Mouse (Mus musculus) heart, embryonic 12.5 days (tissue): ENCODE results near the gene Zfp385b. TPM values are rescaled to one million over a fixed set of nuclear protein-coding genes. Genes with fewer than 3 reads are reported as not detected.

Experiments used
- ATAC-seq: fragments of 200-750 bp; cut with Nextera tagmentation; 2 replicates; pipeline ENCODE4 v1.8.0; 2017; ENCODE audit warnings: moderate TSS enrichment, moderate library complexity; ENCODE audit not compliant: insufficient number of reproducible peaks, low FRiP score
- H3K27ac ChIP-seq: fragments of 300-500 bp; sonication (generic); 2 replicates; pipeline ENCODE4 v1.5.1; 2016; ENCODE audit warnings: mild to moderate bottlenecking, moderate library complexity; ENCODE audit not compliant: poor library complexity, severe bottlenecking
- H3K27me3 ChIP-seq: fragments of 300-500 bp; sonication (generic); replicated peaks from 2 replicates; pipeline ENCODE4 v1.6.1; 2016; ENCODE audit warnings: mild to moderate bottlenecking, moderate library complexity
- H3K36me3 ChIP-seq: fragments of 300-500 bp; sonication (generic); 2 replicates; pipeline ENCODE4 v1.6.1; 2016; ENCODE audit warnings: mild to moderate bottlenecking, moderate library complexity
- H3K4me1 ChIP-seq: fragments of 300-500 bp; sonication (generic); replicated peaks from 2 replicates; pipeline ENCODE4 v1.6.1; 2016; ENCODE audit warnings: mild to moderate bottlenecking
- H3K4me2 ChIP-seq: fragments of 300-500 bp; sonication (generic); 2 replicates; pipeline ENCODE4 v1.6.1; 2016; ENCODE audit warnings: mild to moderate bottlenecking, moderate library complexity
- H3K4me3 ChIP-seq: fragments of 300-500 bp; sonication (generic); 2 replicates; pipeline ENCODE4 v1.5.1; 2016; ENCODE audit warnings: mild to moderate bottlenecking
- H3K9ac ChIP-seq: fragments of 300-500 bp; sonication (generic); 2 replicates; pipeline ENCODE4 v1.6.1; 2016; ENCODE audit warnings: mild to moderate bottlenecking, moderate library complexity
- H3K9me3 ChIP-seq: fragments of 300-500 bp; sonication (generic); replicated peaks from 2 replicates; pipeline ENCODE4 v1.6.1; 2016; ENCODE audit warnings: mild to moderate bottlenecking, moderate library complexity
- WGBS: fragments of 180-500 bp; shearing (Covaris S2); methylation state at CpG from one replicate; pipeline ENCODE4 v1.1.7; 2016; 5-methylcytosine and 5-hydroxymethylcytosine counted together
- polyA plus RNA-seq: library from polyadenylated mRNA; unstranded; fragments of >200 nt; fragmentation: Nextera tagmentation; extraction: Ambion mirVana; gene quantifications from 2 replicates; pipeline ENCODE4 v1.2.1, GENCODE M21; 2016

Gene Zfp385b
- polyA plus RNA-seq, 1 experiment from 2014 or later: 4.3 TPM

DNA sequence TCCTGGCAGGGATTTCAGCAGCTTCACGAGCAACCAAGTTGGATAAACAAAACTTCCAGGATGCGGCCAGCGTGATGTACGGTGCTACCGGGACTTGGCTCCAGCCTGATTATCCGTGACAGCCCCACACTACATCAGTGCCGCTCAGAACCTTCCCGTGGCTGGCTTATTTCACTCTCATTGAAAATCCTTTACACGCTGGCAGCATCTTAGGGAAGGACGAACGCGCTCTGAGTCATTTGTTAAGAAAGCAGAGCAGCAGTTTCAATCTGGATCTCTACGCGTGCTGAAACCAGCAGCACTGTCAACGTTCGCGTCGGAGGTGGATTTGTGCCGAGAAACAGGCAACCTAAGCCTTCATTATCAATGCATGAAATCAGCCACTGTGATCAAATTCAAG lies 116.4 kb downstream of the Zfp385b start:
- Histone ChIP-seq H3K4me2 (peak overlapping the region; percentile 55), H3K4me1 (no peaks in the 10 kb centered on the region), H3K36me3 (no peaks in the 10 kb centered on the region), H3K9ac (0 out of 2 replicates have a peak overlapping the region, but pooled peaks have one; percentile 32), H3K27me3 (no peaks in the 10 kb centered on the region), H3K4me3 (peak overlapping the region; percentile 7), H3K27ac (no peak overlapping the region), H3K9me3 (no peaks in the 10 kb centered on the region)
- no peak for ATAC-seq
- 50% methylated on average over 19 of the region's 19 CpGs for WGBS

DNA sequence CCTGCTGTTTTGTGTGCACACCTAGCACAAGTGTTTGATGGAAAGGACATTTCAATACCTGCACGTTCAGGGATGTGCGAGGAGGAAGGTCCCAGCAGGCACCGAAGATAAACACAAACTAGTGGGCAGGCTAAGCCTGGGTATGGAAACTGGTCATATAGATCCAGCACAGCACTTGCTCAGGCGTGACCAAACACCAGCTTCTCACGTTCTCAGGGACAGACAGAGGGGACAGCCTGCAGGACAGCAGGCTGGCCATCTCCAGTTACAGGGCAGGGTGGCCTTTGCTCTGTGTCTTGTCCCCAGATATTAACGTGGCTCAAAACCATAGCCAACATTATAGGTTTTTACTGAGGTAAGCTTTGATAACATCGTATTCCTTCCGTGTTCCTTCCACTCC lies 128.3 kb downstream of the Zfp385b start:
- Histone ChIP-seq H3K9me3 (no peaks in the 10 kb centered on the region), H3K4me3 (no peak overlapping the region), H3K4me1 (no peaks in the 10 kb centered on the region), H3K9ac (no peak overlapping the region), H3K27me3 (no peaks in the 10 kb centered on the region), H3K4me2 (no peak overlapping the region), H3K36me3 (no peaks in the 10 kb centered on the region), H3K27ac (no peak overlapping the region)
- ATAC-seq: no peak
- WGBS: 75% methylated on average over 8 of the region's 8 CpGs

DNA sequence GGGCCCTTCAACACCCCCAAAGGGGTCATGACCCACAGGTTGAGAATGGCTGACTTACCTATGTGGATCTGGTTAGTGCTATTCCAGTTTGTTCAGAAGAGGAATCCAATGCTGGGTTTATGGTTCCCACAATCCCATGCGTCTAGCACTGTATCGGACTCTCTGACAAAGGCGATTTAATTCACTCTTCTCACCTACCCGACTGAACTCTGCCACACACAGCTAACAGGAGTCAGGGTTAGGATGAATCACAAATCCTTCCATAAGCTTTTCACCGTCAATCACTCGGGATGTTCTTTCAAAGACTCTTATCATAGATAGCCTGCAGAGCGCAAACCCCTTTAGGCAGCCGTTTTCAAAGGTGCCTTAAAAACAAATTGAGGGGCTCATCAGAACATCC lies 129.1 kb downstream of the Zfp385b start:
- no peaks in the 10 kb centered on the region for H3K9me3 ChIP-seq
- no peak overlapping the region for H3K27ac ChIP-seq
- H3K4me2 ChIP-seq: no peak overlapping the region
- no peak for ATAC-seq
- H3K27me3 ChIP-seq: no peaks in the 10 kb centered on the region
- H3K4me3 ChIP-seq: no peak overlapping the region
- H3K36me3 ChIP-seq: no peaks in the 10 kb centered on the region
- H3K9ac ChIP-seq: no peak overlapping the region
- no peaks in the 10 kb centered on the region for H3K4me1 ChIP-seq
- 45% methylated on average over 8 of the region's 8 CpGs for WGBS

DNA sequence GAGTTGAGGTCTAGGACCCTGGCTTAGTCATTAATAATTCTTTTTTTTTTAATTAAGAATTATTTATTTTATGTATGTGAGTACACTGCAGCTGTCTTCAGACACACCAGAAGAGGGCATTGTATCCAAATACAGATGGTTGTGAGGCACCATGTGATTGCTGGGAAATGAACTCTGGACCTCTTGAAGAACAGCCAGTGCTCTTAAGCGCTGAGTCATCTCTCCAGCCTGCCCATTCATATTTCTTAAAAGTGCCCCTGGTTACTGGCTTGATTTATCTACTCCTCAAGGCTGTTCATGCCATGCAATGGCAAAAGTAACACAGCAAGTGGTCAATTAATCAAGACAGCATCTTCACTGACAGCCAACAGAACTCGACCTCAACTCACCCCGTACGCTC lies 130.8 kb downstream of the Zfp385b start:
- Histone ChIP-seq H3K9ac (no peak overlapping the region), H3K27ac (no peak overlapping the region), H3K4me2 (no peak overlapping the region), H3K27me3 (no peaks in the 10 kb centered on the region), H3K4me3 (no peak overlapping the region), H3K36me3 (no peaks in the 10 kb centered on the region), H3K9me3 (no peaks in the 10 kb centered on the region), H3K4me1 (no peaks in the 10 kb centered on the region)
- 75% methylated on average over 4 of the region's 4 CpGs for WGBS
- no peak for ATAC-seq

DNA sequence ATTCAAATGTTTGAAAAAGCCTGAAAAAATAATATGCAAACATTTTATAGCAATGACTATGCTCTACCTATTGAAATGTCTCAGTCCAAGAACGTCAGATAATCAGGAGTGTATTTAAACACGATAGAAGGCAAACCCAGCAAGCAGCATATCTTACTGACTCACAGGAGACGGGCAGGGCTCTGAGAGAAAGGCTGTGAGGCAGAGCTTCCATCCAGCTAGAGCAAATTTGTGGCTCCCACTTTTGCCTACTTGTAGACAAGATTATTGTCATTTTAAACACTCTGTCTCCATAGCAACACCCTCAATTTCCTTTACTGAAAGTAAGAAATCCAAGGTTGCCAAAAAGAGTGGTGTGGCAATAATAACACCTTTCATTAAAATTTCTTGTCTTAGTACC lies 135.4 kb downstream of the Zfp385b start:
- Histone ChIP-seq H3K9me3 (no peaks in the 10 kb centered on the region), H3K4me1 (no peaks in the 10 kb centered on the region), H3K4me2 (no peak overlapping the region), H3K36me3 (no peaks in the 10 kb centered on the region), H3K27ac (no peak overlapping the region), H3K4me3 (no peak overlapping the region), H3K27me3 (no peaks in the 10 kb centered on the region), H3K9ac (no peak overlapping the region)
- WGBS: 61% methylated on average over 3 of the region's 3 CpGs
- no peak for ATAC-seq

DNA sequence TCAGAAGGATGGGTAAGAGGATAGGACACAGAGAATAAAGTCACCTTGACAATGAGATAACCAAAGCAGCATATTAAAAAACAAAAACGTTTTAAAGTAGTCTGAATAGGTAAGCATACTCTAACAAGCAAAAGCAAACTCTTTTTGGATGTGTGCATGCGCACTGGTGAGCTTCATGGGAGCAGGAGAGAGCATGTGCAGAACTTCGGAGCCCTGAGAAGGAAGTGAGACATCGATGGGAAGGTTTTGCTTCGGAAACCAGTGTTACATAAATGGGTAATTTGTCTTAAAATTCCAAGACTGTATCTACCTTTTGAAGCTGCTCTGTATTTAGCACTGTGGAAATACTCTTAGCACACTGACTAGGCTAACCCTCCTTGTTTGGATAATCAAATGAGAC lies 137.2 kb downstream of the Zfp385b start:
- H3K9ac ChIP-seq: no peak overlapping the region
- no peaks in the 10 kb centered on the region for H3K27me3 ChIP-seq
- H3K4me3 ChIP-seq: no peak overlapping the region
- no peak overlapping the region for H3K4me2 ChIP-seq
- ATAC-seq: no peak
- 80% methylated on average over 5 of the region's 5 CpGs for WGBS
- H3K36me3 ChIP-seq: no peaks in the 10 kb centered on the region
- H3K27ac ChIP-seq: no peak overlapping the region
- no peaks in the 10 kb centered on the region for H3K9me3 ChIP-seq
- H3K4me1 ChIP-seq: no peaks in the 10 kb centered on the region

DNA sequence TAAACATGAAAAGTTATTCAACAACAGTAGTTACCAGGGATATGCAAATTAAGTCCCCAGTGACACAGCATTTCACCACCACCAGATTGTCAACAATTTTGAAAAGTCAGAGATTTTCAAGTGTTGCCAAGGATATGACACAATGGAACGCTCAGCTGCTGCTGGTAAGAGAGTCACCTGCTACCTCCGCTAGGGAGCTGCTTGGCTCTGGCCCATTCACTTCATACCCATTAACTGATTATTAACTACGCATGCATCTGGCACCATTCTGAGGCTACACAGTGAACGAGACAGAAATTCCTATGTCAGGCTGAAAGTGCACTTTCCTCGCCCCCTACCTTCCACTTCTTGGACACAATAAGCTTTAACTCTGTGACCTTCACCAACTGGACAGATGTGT lies 137.7 kb downstream of the Zfp385b start:
- Histone ChIP-seq H3K4me3 (no peak overlapping the region), H3K4me2 (no peak overlapping the region), H3K27ac (no peak overlapping the region), H3K9ac (no peak overlapping the region), H3K4me1 (no peaks in the 10 kb centered on the region), H3K27me3 (no peaks in the 10 kb centered on the region), H3K36me3 (no peaks in the 10 kb centered on the region), H3K9me3 (no peaks in the 10 kb centered on the region)
- 65% methylated on average over 5 of the region's 5 CpGs for WGBS
- ATAC-seq: no peak

DNA sequence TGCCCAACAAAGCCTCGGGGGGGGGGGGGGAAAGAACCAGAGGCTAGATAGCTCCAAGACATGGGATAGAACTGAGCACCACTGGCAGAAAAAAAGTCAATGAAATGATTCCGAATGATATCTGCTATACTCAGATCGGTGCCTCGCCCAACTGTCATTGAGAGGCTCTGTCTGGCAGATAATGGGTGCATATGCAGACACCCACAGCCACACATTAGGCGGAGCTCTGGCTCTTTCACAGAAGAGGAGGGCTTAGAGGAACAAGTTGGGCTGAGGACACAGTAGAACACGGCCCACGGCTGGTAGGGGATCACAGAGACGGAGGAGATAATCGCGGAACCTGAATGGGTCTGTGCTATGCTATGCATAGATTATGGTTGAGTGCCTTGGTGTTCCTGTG lies 145.7 kb downstream of the Zfp385b start:
- no peak overlapping the region for H3K4me3 ChIP-seq
- 81% methylated on average over 10 of the region's 10 CpGs for WGBS

DNA sequence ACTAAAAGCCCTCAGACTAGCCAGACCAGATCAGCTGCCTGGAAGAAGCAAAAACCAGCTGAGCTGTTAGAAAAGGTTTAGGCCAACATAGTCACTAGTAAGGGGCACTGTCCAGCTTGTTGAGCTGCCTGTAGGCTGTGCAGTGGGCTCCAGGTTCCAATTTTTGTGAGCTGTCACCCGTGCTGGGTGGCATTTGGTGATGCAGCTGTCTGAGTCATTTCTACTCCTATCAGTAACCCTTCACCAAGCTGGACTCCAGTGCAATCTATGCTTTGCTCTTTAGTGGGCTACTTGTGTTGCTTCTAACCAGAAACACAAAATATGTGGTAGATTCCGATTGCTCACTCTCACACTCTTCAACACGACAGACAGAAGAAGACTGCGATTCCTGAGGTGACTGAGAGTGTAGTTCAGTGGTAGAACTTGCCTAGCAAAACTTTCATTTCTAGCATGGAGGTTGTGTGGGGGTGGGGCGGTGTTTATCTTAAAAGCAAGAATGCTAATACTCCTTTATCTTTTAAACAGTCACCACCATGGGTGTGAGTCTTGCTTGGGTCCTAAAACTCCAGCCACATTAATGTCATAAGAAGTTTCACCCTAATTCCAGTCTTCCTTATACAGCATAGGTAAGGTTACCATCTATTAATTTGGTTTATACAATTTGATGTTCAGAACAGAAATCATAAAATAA lies 147.1 kb downstream of the Zfp385b start:
- Histone ChIP-seq H3K9me3 (no peaks in the 10 kb centered on the region), H3K9ac (no peak overlapping the region), H3K4me1 (0 out of 2 replicates have a peak, but pooled peaks cover 13% of the 10 kb centered on the region), H3K4me2 (no peak overlapping the region), H3K4me3 (no peak overlapping the region), H3K27ac (no peak overlapping the region), H3K27me3 (no peaks in the 10 kb centered on the region), H3K36me3 (no peaks in the 10 kb centered on the region)
- WGBS: 71% methylated on average over 5 of the region's 5 CpGs
- no peak for ATAC-seq

More for the DNA sequence above, 145.7 kb downstream of the Zfp385b start:
- Histone ChIP-seq H3K27ac (no peak overlapping the region), H3K4me1 (0 out of 2 replicates have a peak, but pooled peaks cover 13% of the 10 kb centered on the region), H3K9me3 (no peaks in the 10 kb centered on the region), H3K27me3 (no peaks in the 10 kb centered on the region), H3K9ac (no peak overlapping the region), H3K4me2 (no peak overlapping the region), H3K36me3 (no peaks in the 10 kb centered on the region)
- ATAC-seq: no peak; the same call in 1 of the 2 replicates

DNA sequence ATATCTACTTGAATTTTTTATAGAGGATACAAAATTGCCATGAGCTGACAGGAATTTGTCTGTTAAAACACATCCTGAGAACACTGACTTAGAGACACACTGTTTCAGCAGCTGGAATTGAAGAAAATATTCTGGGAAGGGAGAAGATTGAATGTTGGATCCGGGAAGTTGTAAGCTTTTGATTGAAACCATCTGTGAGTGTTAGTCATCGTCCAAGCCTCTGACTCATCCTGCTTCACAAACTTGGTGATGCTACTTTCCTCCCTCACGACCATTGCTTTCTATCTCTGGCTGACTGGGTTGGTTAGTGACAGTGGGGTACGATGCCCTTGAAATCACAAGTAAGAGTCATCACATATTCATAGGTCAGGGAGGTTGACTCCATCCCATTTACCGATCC lies 157.3 kb downstream of the Zfp385b start:
- ATAC-seq: no peak
- H3K4me2 ChIP-seq: no peak overlapping the region
- 64% methylated on average over 5 of the region's 5 CpGs for WGBS

DNA sequence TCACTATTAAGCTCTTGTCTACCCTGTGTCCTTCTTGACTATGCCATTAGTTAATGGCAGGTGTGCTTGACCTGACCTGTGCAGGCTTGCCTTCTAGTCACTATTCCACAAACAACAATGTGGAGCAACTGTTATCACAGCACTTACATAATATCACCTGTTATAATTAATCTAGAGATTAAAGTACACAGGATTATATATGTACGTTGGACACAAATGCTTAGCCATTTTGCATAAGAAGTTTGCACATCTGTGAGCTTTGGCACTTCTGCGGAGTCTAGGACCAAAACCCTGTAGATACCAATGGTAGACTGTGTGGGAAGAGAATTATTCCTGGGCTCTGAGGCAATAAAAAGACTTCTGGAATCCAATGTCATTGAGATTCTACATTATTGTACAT lies 165.8 kb downstream of the Zfp385b start:
- WGBS: 87% methylated on average over 2 of the region's 2 CpGs

More for the DNA sequence above, 157.3 kb downstream of the Zfp385b start:
- Histone ChIP-seq H3K27ac (no peak overlapping the region), H3K4me3 (no peak overlapping the region), H3K9ac (no peak overlapping the region), H3K36me3 (no peaks in the 10 kb centered on the region), H3K27me3 (no peaks in the 10 kb centered on the region), H3K4me1 (no peaks in the 10 kb centered on the region), H3K9me3 (no peaks in the 10 kb centered on the region)

More for the DNA sequence above, 165.8 kb downstream of the Zfp385b start:
- Histone ChIP-seq H3K36me3 (no peaks in the 10 kb centered on the region), H3K9ac (no peak overlapping the region), H3K27ac (no peak overlapping the region), H3K4me1 (no peaks in the 10 kb centered on the region), H3K4me2 (no peak overlapping the region), H3K9me3 (no peaks in the 10 kb centered on the region), H3K27me3 (no peaks in the 10 kb centered on the region), H3K4me3 (no peak overlapping the region)
- ATAC-seq: no peak
